Mouse (Mus musculus) neutrophil, adult 83 days (primary cell): ENCODE results near the gene Lrrc8a. TPM values are rescaled to one million over a fixed set of nuclear protein-coding genes. Genes with fewer than 3 reads are reported as not detected.

Source experiments
- total RNA-seq, 2 experiments: library from RNA; stranded (reverse); gene quantifications; one replicate each; pipeline ENCODE4 v1.2.4; 2023

Lrrc8a gene
- total RNA-seq = 10 to 100 TPM; 16.5 to 16.8 TPM

GRCm38 (mm10) chr2:30237199-30237880, at the start of gene Lrrc8a:
TSS of gene Lrrc8a (plus strand) at chr2:30237715.

GRCm38 (mm10) chr2:30205629-30206357, 31.7 kb upstream of the Lrrc8a start, which contains the start of gene Kyat1:
TSS of gene Kyat1 (minus strand) at chr2:30205847.

GRCm38 (mm10) chr2:30240267-30240666, 2.8 kb downstream of the Lrrc8a start, which contains the start of gene Gm28035:
TSS of gene Gm28035 (plus strand) at chr2:30240567.

GRCm38 (mm10) chr2:30265767-30266253, 28.3 kb downstream of the Lrrc8a start, which contains the start of gene Phyhd1:
TSS of gene Phyhd1 (plus strand) at chr2:30266203.

GRCm38 (mm10) chr2:30280743-30281142, 43.2 kb downstream of the Lrrc8a start, which contains the start of gene Gm28038:
TSS of gene Gm28038 (plus strand) at chr2:30281043.

GRCm38 (mm10) chr2:30286192-30287026, 48.9 kb downstream of the Lrrc8a start, which contains the start of the genes Dolk and Nup188:
TSS of gene Dolk (minus strand) at chr2:30286334.
TSS of gene Nup188 (plus strand) at chr2:30286397.

Other genes starting within 250 kb of the Lrrc8a start
- 1 to 10 TPM; 2.3 to 3.8 TPM for gene Wdr34, start 188.8 kb upstream of the Lrrc8a start, total RNA-seq
- gene Set, start 180.3 kb upstream of the Lrrc8a start, total RNA-seq = 100 to 1,000 TPM; 135 to 140 TPM
- 1 to 10 TPM; 7.1 to 7.3 TPM for gene Pkn3, start 160.0 kb upstream of the Lrrc8a start, total RNA-seq
- 10 to 100 TPM; 10.5 to 13.7 TPM for gene Zdhhc12, start 144.1 kb upstream of the Lrrc8a start, total RNA-seq
- 10 to 100 TPM; 31.5 to 33.2 TPM for gene Zer1, start 113.1 kb upstream of the Lrrc8a start, total RNA-seq
- 10 to 100 TPM; 54.5 to 57.4 TPM for gene Tbc1d13, start 104.0 kb upstream of the Lrrc8a start, total RNA-seq
- gene Endog, start 66.2 kb upstream of the Lrrc8a start, total RNA-seq = 1 to 10 TPM; 1.3 to 2.3 TPM
- 1 to 10 TPM; 8.3 to 9.2 TPM for gene Spout1, start 59.3 kb upstream of the Lrrc8a start, total RNA-seq
- gene Kyat1, start 31.9 kb upstream of the Lrrc8a start, total RNA-seq = 1 to 10 TPM; 2.5 to 4.1 TPM
- gene Gm28035, start 2.9 kb downstream of the Lrrc8a start, total RNA-seq = under 1 TPM in 1 of 2 experiments, not detected in 1; 0.20 TPM
- 1 to 10 TPM in 1 of 2 experiments, under 1 TPM in 1; 0.68 to 2.1 TPM for gene Phyhd1, start 28.5 kb downstream of the Lrrc8a start, total RNA-seq
- gene Gm28038, start 43.3 kb downstream of the Lrrc8a start, total RNA-seq = 1 to 10 TPM in 1 of 2 experiments, not detected in 1; 1.5 TPM
- gene Dolk, start 48.6 kb downstream of the Lrrc8a start, total RNA-seq = 1 to 10 TPM; 4.8 to 5.2 TPM
- 10 to 100 TPM; 32.3 to 32.4 TPM for gene Nup188, start 48.7 kb downstream of the Lrrc8a start, total RNA-seq
- gene Sh3glb2, start 121.6 kb downstream of the Lrrc8a start, total RNA-seq = 10 to 100 TPM; 18.7 to 19.1 TPM
- gene Miga2, start 126.5 kb downstream of the Lrrc8a start, total RNA-seq = 1 to 10 TPM; 5.3 to 8.0 TPM
- 10 to 100 TPM; 10.7 to 12.4 TPM for gene Dolpp1, start 154.5 kb downstream of the Lrrc8a start, total RNA-seq
- gene Crat, start 178.1 kb downstream of the Lrrc8a start, total RNA-seq = 10 to 100 TPM; 29.9 to 34.0 TPM
- 100 to 1,000 TPM; 107 to 122 TPM for gene Ptpa, start 178.3 kb downstream of the Lrrc8a start, total RNA-seq
- gene Ier5l, start 236.5 kb downstream of the Lrrc8a start, total RNA-seq = under 1 TPM; 0.49 to 0.57 TPM